Mouse (Mus musculus): Measurements from ENCODE around the gene Cacng6. TPM values are rescaled to one million over a fixed set of nuclear protein-coding genes. Genes with fewer than 3 reads are reported as not detected.

Cacng6 gene
- polyA plus RNA-seq, 1 experiment from 2014 or later = 0.09 TPM

GRCm38 (mm10) chr7:3411160-3411941 is 12.6 kb upstream of the Cacng6 start:
- Histone ChIP-seq H3K27ac (ENCODE audit: low read depth, low read length) (peak overlapping the region; percentile 35; the same call in 1 of the 2 replicates), H3K9me3 (replicated peaks; ENCODE audit: control insufficient read depth, low read length) (no peaks in the 10 kb centered on the region), H3K36me3 (ENCODE audit: control insufficient read depth, insufficient read depth, low read length) (no peaks in the 10 kb centered on the region), H3K9ac (ENCODE audit: low read length) (peak overlapping the region; percentile 56; the same call in 1 of the 2 replicates), H3K27me3 (replicated peaks; ENCODE audit: control insufficient read depth, insufficient read depth, low read length) (peaks cover 12% of the 10 kb centered on the region; the same call in 1 of the 2 replicates), H3K4me1 (ENCODE audit: control insufficient read depth, insufficient read depth, low read length) (peaks cover 4% of the 10 kb centered on the region; the same call in 1 of the 2 replicates), H3K4me2 (ENCODE audit: low read length) (peak overlapping the region; percentile 86), H3K4me3 (ENCODE audit: low read depth, low read length) (peak overlapping the region; percentile 25)
- WGBS = under 1% methylated on average over 33 of the region's 33 CpGs
- peak; percentile 90 for ATAC-seq
- DNase-seq (ENCODE audit: low spot score) = peak; percentile 88

DNA sequence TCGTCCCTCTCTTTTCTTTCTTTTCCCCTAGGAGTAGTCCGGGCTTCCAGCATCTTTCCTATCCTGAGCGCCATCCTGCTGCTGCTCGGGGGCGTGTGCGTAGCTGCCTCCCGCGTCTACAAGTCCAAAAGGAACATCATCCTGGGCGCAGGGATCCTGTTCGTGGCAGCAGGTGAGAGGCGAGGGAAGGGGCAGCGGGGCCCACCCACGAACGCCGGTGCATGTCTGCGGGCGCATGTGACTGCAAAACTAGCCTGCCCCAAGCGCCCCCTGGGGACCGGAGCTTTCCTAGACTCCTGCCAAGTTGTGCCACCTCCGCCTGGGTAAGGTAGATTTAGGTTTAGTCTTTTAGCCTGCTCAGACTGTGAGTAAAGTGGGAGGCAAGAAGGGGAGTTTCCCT is 12.0 kb upstream of the Cacng6 start:
- DNase-seq (ENCODE audit: low spot score) = peak; percentile 57

DNA sequence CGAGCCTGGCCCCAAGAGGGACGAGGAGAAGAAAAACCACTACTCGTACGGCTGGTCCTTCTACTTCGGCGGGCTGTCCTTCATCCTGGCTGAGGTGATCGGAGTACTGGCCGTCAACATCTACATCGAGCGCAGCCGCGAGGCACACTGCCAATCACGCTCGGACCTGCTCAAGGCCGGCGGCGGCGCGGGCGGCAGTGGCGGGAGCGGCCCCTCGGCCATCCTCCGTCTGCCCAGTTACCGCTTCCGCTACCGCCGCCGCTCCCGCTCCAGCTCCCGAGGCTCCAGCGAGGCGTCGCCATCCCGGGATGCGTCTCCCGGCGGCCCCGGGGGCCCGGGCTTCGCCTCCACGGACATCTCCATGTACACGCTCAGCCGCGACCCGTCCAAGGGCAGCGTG is 9.1 kb upstream of the Cacng6 start:
- H3K27me3 ChIP-seq (replicated peaks; ENCODE audit: control insufficient read depth, insufficient read depth, low read length) = peaks cover 12% of the 10 kb centered on the region; the same call in 1 of the 2 replicates
- no peaks in the 10 kb centered on the region for H3K9me3 ChIP-seq (replicated peaks; ENCODE audit: control insufficient read depth, low read length)
- H3K4me1 ChIP-seq (ENCODE audit: control insufficient read depth, insufficient read depth, low read length) = peaks cover 4% of the 10 kb centered on the region; the same call in 1 of the 2 replicates
- H3K4me3 ChIP-seq (ENCODE audit: low read depth, low read length) = peak overlapping the region; percentile 52
- peak overlapping the region; percentile 69 for H3K9ac ChIP-seq (ENCODE audit: low read length)
- no peak overlapping the region for H3K27ac ChIP-seq (ENCODE audit: low read depth, low read length)
- peak; percentile 49 for DNase-seq (ENCODE audit: low spot score)
- H3K36me3 ChIP-seq (ENCODE audit: control insufficient read depth, insufficient read depth, low read length) = no peaks in the 10 kb centered on the region
- whole genome bisulfite sequencing = 0% methylated on average over 35 of the region's 47 CpGs
- H3K4me2 ChIP-seq (ENCODE audit: low read length) = peak overlapping the region; percentile 97
- peak; percentile 9; the same call in 1 of the 2 replicates for ATAC-seq

More for the DNA sequence above, 12.0 kb upstream of the Cacng6 start:
- no peaks in the 10 kb centered on the region for H3K9me3 ChIP-seq (replicated peaks; ENCODE audit: control insufficient read depth, low read length)
- H3K4me3 ChIP-seq (ENCODE audit: low read depth, low read length) = peak overlapping the region; percentile 25
- H3K27me3 ChIP-seq (replicated peaks; ENCODE audit: control insufficient read depth, insufficient read depth, low read length) = peaks cover 12% of the 10 kb centered on the region; the same call in 1 of the 2 replicates
- ATAC-seq = no peak
- under 1% methylated on average over 20 of the region's 20 CpGs for WGBS
- H3K27ac ChIP-seq (ENCODE audit: low read depth, low read length) = no peak overlapping the region
- H3K9ac ChIP-seq (ENCODE audit: low read length) = peak overlapping the region; percentile 56
- no peaks in the 10 kb centered on the region for H3K36me3 ChIP-seq (ENCODE audit: control insufficient read depth, insufficient read depth, low read length)
- H3K4me1 ChIP-seq (ENCODE audit: control insufficient read depth, insufficient read depth, low read length) = peaks cover 4% of the 10 kb centered on the region; the same call in 1 of the 2 replicates
- peak overlapping the region; percentile 86 for H3K4me2 ChIP-seq (ENCODE audit: low read length)

DNA sequence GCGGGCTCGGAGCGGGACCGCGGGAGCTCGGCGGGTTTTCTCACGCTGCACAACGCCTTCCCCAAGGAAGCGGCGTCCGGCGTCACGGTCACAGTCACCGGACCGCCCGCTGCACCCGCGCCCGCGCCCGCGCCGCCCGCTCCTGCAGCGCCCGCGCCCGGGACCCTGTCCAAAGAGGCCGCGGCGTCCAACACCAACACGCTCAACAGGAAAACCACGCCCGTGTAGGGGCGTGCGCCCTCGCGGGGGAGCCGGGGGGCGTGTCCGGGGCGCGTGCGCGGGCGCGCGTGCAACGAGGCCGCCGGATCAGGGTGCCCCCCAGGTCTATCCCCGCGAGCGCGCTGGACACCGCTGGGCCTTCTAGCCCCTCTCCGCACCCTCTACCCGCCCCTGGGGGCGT is 8.6 kb upstream of the Cacng6 start:
- no peaks in the 10 kb centered on the region for H3K9me3 ChIP-seq (replicated peaks; ENCODE audit: control insufficient read depth, low read length)
- H3K4me3 ChIP-seq (ENCODE audit: low read depth, low read length) = peak overlapping the region; percentile 52
- H3K4me2 ChIP-seq (ENCODE audit: low read length) = peak overlapping the region; percentile 97
- peak; percentile 18 for ATAC-seq
- DNase-seq (ENCODE audit: low spot score) = peak; percentile 34
- H3K4me1 ChIP-seq (ENCODE audit: control insufficient read depth, insufficient read depth, low read length) = peaks cover 4% of the 10 kb centered on the region; the same call in 1 of the 2 replicates
- WGBS = under 1% methylated on average over 38 of the region's 60 CpGs
- H3K27me3 ChIP-seq (replicated peaks; ENCODE audit: control insufficient read depth, insufficient read depth, low read length) = peaks cover 12% of the 10 kb centered on the region; the same call in 1 of the 2 replicates
- H3K36me3 ChIP-seq (ENCODE audit: control insufficient read depth, insufficient read depth, low read length) = no peaks in the 10 kb centered on the region
- peak overlapping the region; percentile 69 for H3K9ac ChIP-seq (ENCODE audit: low read length)
- no peak overlapping the region for H3K27ac ChIP-seq (ENCODE audit: low read depth, low read length)

DNA sequence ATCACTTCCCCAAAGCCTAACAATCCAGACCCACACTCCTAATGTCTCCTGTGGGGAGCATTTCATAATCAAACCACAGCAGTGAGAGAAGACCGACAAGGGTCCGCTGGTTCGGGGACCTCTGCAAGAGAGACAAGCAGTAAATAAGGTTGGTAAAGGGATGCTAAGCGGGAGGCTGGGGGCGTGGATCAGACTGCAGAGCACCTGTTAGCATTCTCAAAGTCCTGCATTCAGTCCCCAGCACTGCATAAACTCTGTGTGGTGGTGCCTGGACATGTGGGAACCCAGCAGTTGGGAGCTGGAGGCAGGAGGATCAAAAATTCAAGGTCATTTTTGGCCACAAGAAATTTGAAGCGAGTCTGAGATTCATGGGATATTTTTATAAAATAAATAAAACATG is 4.1 kb upstream of the Cacng6 start:
- Histone ChIP-seq H3K4me1 (ENCODE audit: control insufficient read depth, insufficient read depth, low read length) (0 out of 2 replicates have a peak, but pooled peaks cover 3% of the 10 kb centered on the region), H3K4me3 (ENCODE audit: low read depth, low read length) (no peak overlapping the region), H3K27me3 (replicated peaks; ENCODE audit: control insufficient read depth, insufficient read depth, low read length) (peaks cover 20% of the 10 kb centered on the region), H3K9ac (ENCODE audit: low read length) (no peak overlapping the region), H3K4me2 (ENCODE audit: low read length) (no peak overlapping the region), H3K36me3 (ENCODE audit: control insufficient read depth, insufficient read depth, low read length) (no peaks in the 10 kb centered on the region), H3K9me3 (replicated peaks; ENCODE audit: control insufficient read depth, low read length) (no peaks in the 10 kb centered on the region), H3K27ac (ENCODE audit: low read depth, low read length) (no peak overlapping the region)
- ATAC-seq (no peak), DNase-seq (ENCODE audit: low spot score) (no peak)
- WGBS = 30% methylated on average over 6 of the region's 6 CpGs

DNA sequence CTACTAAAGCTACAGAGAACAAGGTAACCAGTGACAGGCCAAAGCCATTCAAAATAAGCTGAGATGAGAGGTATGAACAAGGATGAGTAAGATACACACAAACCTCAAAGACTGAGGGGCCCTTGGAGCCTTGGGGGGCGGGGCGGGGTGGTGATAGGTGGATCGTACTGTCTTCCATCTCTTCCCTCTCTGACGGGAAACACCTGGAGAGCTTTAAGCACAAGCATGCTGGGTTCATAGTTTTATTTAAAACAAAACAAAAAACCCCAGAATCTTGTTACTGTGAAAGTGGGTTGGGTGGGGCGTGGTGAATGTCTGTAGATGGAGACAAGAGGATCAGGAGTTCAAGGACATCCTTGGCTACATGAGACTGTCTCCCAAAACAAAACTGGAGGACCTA is 3.5 kb upstream of the Cacng6 start:
- ATAC-seq (no peak), DNase-seq (ENCODE audit: low spot score) (no peak)
- Histone ChIP-seq H3K9ac (ENCODE audit: low read length) (no peak overlapping the region), H3K27me3 (replicated peaks; ENCODE audit: control insufficient read depth, insufficient read depth, low read length) (peaks cover 23% of the 10 kb centered on the region), H3K4me2 (ENCODE audit: low read length) (no peak overlapping the region), H3K9me3 (replicated peaks; ENCODE audit: control insufficient read depth, low read length) (no peaks in the 10 kb centered on the region), H3K36me3 (ENCODE audit: control insufficient read depth, insufficient read depth, low read length) (no peaks in the 10 kb centered on the region), H3K4me1 (ENCODE audit: control insufficient read depth, insufficient read depth, low read length) (0 out of 2 replicates have a peak, but pooled peaks cover 3% of the 10 kb centered on the region), H3K27ac (ENCODE audit: low read depth, low read length) (no peak overlapping the region), H3K4me3 (ENCODE audit: low read depth, low read length) (no peak overlapping the region)
- 60% methylated on average over 5 of the region's 5 CpGs for WGBS

GRCm38 (mm10) chr7:3421297-3421696 is 2.7 kb upstream of the Cacng6 start:
- no peak overlapping the region for H3K4me3 ChIP-seq (ENCODE audit: low read depth, low read length)
- H3K9ac ChIP-seq (ENCODE audit: low read length) = no peak overlapping the region
- peaks cover 23% of the 10 kb centered on the region for H3K27me3 ChIP-seq (replicated peaks; ENCODE audit: control insufficient read depth, insufficient read depth, low read length)

DNA sequence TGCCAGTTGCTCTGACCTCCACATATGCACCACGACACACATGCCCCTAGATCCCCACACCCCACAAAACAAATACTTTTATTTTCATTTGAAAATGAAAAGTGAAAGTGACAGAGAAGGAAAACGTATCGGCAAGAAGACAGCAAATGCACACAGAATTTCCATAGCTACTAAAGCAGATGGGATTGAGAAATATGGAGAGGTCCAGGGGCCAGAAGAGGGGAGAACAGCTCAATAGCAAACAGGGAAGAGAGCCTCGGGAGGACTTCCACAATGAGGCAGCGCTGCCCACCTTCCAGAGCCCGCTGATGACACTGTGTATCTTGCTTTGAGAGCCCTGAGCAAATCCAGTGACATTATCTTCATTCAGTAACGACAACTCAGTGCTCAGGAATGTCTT is 1.9 kb upstream of the Cacng6 start:
- Histone ChIP-seq H3K9me3 (replicated peaks; ENCODE audit: control insufficient read depth, low read length) (no peaks in the 10 kb centered on the region), H3K4me3 (ENCODE audit: low read depth, low read length) (no peak overlapping the region), H3K4me1 (ENCODE audit: control insufficient read depth, insufficient read depth, low read length) (0 out of 2 replicates have a peak, but pooled peaks cover 3% of the 10 kb centered on the region), H3K27me3 (replicated peaks; ENCODE audit: control insufficient read depth, insufficient read depth, low read length) (peaks cover 23% of the 10 kb centered on the region), H3K9ac (ENCODE audit: low read length) (no peak overlapping the region), H3K27ac (ENCODE audit: low read depth, low read length) (no peak overlapping the region), H3K4me2 (ENCODE audit: low read length) (no peak overlapping the region), H3K36me3 (ENCODE audit: control insufficient read depth, insufficient read depth, low read length) (no peaks in the 10 kb centered on the region)
- DNase-seq (ENCODE audit: low spot score) (no peak), ATAC-seq (no peak)
- WGBS = 60% methylated on average over 7 of the region's 7 CpGs

More at GRCm38 (mm10) chr7:3421297-3421696, 2.7 kb upstream of the Cacng6 start:
- Histone ChIP-seq H3K27ac (ENCODE audit: low read depth, low read length) (no peak overlapping the region), H3K4me1 (ENCODE audit: control insufficient read depth, insufficient read depth, low read length) (0 out of 2 replicates have a peak, but pooled peaks cover 3% of the 10 kb centered on the region), H3K9me3 (replicated peaks; ENCODE audit: control insufficient read depth, low read length) (no peaks in the 10 kb centered on the region), H3K36me3 (ENCODE audit: control insufficient read depth, insufficient read depth, low read length) (no peaks in the 10 kb centered on the region), H3K4me2 (ENCODE audit: low read length) (no peak overlapping the region)
- 95% methylated on average over 3 of the region's 3 CpGs for WGBS
- DNase-seq (ENCODE audit: low spot score) = no peak
- ATAC-seq = no peak

- peaks cover 23% of the 10 kb centered on the region for H3K27me3 ChIP-seq (replicated peaks; ENCODE audit: control insufficient read depth, insufficient read depth, low read length)
Measured at GRCm38 (mm10) chr7:3423430-3423829, 565 bp upstream of the Cacng6 start.

More at GRCm38 (mm10) chr7:3423430-3423829, 565 bp upstream of the Cacng6 start:
- DNase-seq (ENCODE audit: low spot score) (no peak), ATAC-seq (peak; percentile 58; the same call in 1 of the 2 replicates)
- H3K9me3 ChIP-seq (replicated peaks; ENCODE audit: control insufficient read depth, low read length) = no peaks in the 10 kb centered on the region
- H3K36me3 ChIP-seq (ENCODE audit: control insufficient read depth, insufficient read depth, low read length) = no peaks in the 10 kb centered on the region
- peak overlapping the region; percentile 9; the same call in 1 of the 2 replicates for H3K4me3 ChIP-seq (ENCODE audit: low read depth, low read length)
- H3K9ac ChIP-seq (ENCODE audit: low read length) = peak overlapping the region; percentile 36
- peak overlapping the region; percentile 47 for H3K4me2 ChIP-seq (ENCODE audit: low read length)
- no peak overlapping the region for H3K27ac ChIP-seq (ENCODE audit: low read depth, low read length)
- WGBS = under 1% methylated on average over 30 of the region's 30 CpGs
- H3K4me1 ChIP-seq (ENCODE audit: control insufficient read depth, insufficient read depth, low read length) = 0 out of 2 replicates have a peak, but pooled peaks cover 3% of the 10 kb centered on the region
